Mouse (Mus musculus) lung, embryonic 16.5 days (tissue): ENCODE measurements at regions not wholly inside any gene's neighbourhood (a gene's known extent, or its start where the extent isn't known, plus 50 kb on each side); places are given as distances from the start of the nearest gene placed in this dataset.
A peak's percentile ranks its signal among the peaks of the same experiment; 100 is the strongest.

ENCODE experiments used
- ATAC-seq: fragments of 200-750 bp; cut with Nextera tagmentation; 2 replicates; pipeline ENCODE4 v1.8.0; 2017; ENCODE audit warnings: low read depth, mild to moderate bottlenecking, moderate library complexity
- H3K27ac ChIP-seq: fragments of 300-500 bp; sonication (generic); 2 replicates; pipeline ENCODE4 v1.5.1; 2014; ENCODE audit warnings: mild to moderate bottlenecking, control low read depth, low read length
- H3K27me3 ChIP-seq: fragments of 300-500 bp; sonication (generic); 2 replicates; pipeline ENCODE4 v1.6.1; 2014; ENCODE audit warnings: low read depth, low read length, mixed read lengths; ENCODE audit not compliant: control insufficient read depth, insufficient read depth
- H3K36me3 ChIP-seq: fragments of 300-500 bp; sonication (generic); 2 replicates; pipeline ENCODE4 v1.6.1; 2014; ENCODE audit warnings: low read length; ENCODE audit not compliant: control insufficient read depth, insufficient read depth
- H3K4me1 ChIP-seq: fragments of 300-500 bp; sonication (generic); replicated peaks from 2 replicates; pipeline ENCODE4 v1.6.1; 2014; ENCODE audit warnings: low read length, mixed read lengths; ENCODE audit not compliant: control insufficient read depth, insufficient read depth
- H3K4me2 ChIP-seq: fragments of 300-500 bp; sonication (generic); 2 replicates; pipeline ENCODE4 v1.6.1; 2014; ENCODE audit warnings: low read depth, low read length, control low read depth
- H3K4me3 ChIP-seq: fragments of 300-500 bp; sonication (generic); 2 replicates; pipeline ENCODE4 v1.5.1; 2014; ENCODE audit warnings: mild to moderate bottlenecking, low read length, control low read depth
- H3K9ac ChIP-seq: fragments of 300-500 bp; sonication (generic); 2 replicates; pipeline ENCODE4 v1.6.1; 2014; ENCODE audit warnings: low read length, control low read depth
- H3K9me3 ChIP-seq: fragments of 300-500 bp; sonication (generic); 2 replicates; pipeline ENCODE4 v1.6.1; 2016; ENCODE audit warnings: low read length; ENCODE audit not compliant: control insufficient read depth
- WGBS: fragments of 180-500 bp; shearing (Covaris S2); extraction: QIAGEN DNeasy Blood & Tissue Kit; methylation state at CpG from one replicate; pipeline ENCODE4 v1.1.7; 2014; 5-methylcytosine and 5-hydroxymethylcytosine counted together

- Histone ChIP-seq H3K27me3 (no peaks in the 10 kb centered on the region), H3K36me3 (no peaks in the 10 kb centered on the region), H3K4me2 (no peak overlapping the region), H3K27ac (no peak overlapping the region), H3K4me1 (peaks cover 19% of the 10 kb centered on the region), H3K9me3 (peaks cover 8% of the 10 kb centered on the region), H3K9ac (no peak overlapping the region), H3K4me3 (no peak overlapping the region)
- WGBS = 72% methylated on average over 3 of the region's 3 CpGs
- ATAC-seq = no peak
Observed at GRCm38 (mm10) chr6:100480525-100480924, 190.4 kb downstream of the Shq1 start.

GRCm38 (mm10) chr6:100479881-100480280 lies 191.1 kb downstream of the Shq1 start:
- ATAC-seq = peak; percentile 47; the same call in 1 of the 2 replicates
- H3K4me2 ChIP-seq = no peak overlapping the region
- WGBS = 42% methylated on average over 6 of the region's 6 CpGs

GRCm38 (mm10) chr6:100479455-100479854 lies 191.5 kb downstream of the Shq1 start:
- no peak for ATAC-seq
- Histone ChIP-seq H3K9ac (no peak overlapping the region), H3K27me3 (no peaks in the 10 kb centered on the region), H3K36me3 (no peaks in the 10 kb centered on the region), H3K27ac (no peak overlapping the region), H3K4me2 (no peak overlapping the region), H3K9me3 (no peaks in the 10 kb centered on the region), H3K4me3 (no peak overlapping the region), H3K4me1 (peaks cover 19% of the 10 kb centered on the region)
- 80% methylated on average over 4 of the region's 4 CpGs for WGBS

More at GRCm38 (mm10) chr6:100479881-100480280, 191.1 kb downstream of the Shq1 start:
- H3K9me3 ChIP-seq = peaks cover 1% of the 10 kb centered on the region; the same call in 1 of the 2 replicates
- no peak overlapping the region for H3K9ac ChIP-seq
- H3K36me3 ChIP-seq = no peaks in the 10 kb centered on the region
- no peak overlapping the region for H3K4me3 ChIP-seq
- peaks cover 19% of the 10 kb centered on the region for H3K4me1 ChIP-seq
- no peak overlapping the region for H3K27ac ChIP-seq
- no peaks in the 10 kb centered on the region for H3K27me3 ChIP-seq

- no peak for ATAC-seq
- H3K9ac ChIP-seq = no peak overlapping the region
- WGBS = 75% methylated on average over 6 of the region's 6 CpGs
- H3K4me2 ChIP-seq = no peak overlapping the region
- 0 out of 2 replicates have a peak, but pooled peaks cover 4% of the 10 kb centered on the region for H3K9me3 ChIP-seq
- 0 out of 2 replicates have a peak, but pooled peaks cover 5% of the 10 kb centered on the region for H3K4me1 ChIP-seq
- no peaks in the 10 kb centered on the region for H3K36me3 ChIP-seq
- no peak overlapping the region for H3K4me3 ChIP-seq
- no peak overlapping the region for H3K27ac ChIP-seq
- no peaks in the 10 kb centered on the region for H3K27me3 ChIP-seq
Observed at GRCm38 (mm10) chr6:100476550-100477366, 189.5 kb upstream of the Rybp start.

GRCm38 (mm10) chr6:100475341-100475955 lies 188.2 kb upstream of the Rybp start:
- Histone ChIP-seq H3K27ac (no peak overlapping the region), H3K36me3 (no peaks in the 10 kb centered on the region), H3K9me3 (0 out of 2 replicates have a peak, but pooled peaks cover 4% of the 10 kb centered on the region), H3K27me3 (no peaks in the 10 kb centered on the region), H3K4me3 (no peak overlapping the region), H3K4me1 (0 out of 2 replicates have a peak, but pooled peaks cover 5% of the 10 kb centered on the region), H3K9ac (no peak overlapping the region), H3K4me2 (no peak overlapping the region)
- WGBS = 72% methylated on average over 4 of the region's 4 CpGs
- ATAC-seq = no peak

- Histone ChIP-seq H3K9me3 (0 out of 2 replicates have a peak, but pooled peaks cover 4% of the 10 kb centered on the region), H3K4me2 (no peak overlapping the region), H3K9ac (no peak overlapping the region), H3K27ac (no peak overlapping the region), H3K4me1 (no peaks in the 10 kb centered on the region), H3K36me3 (no peaks in the 10 kb centered on the region), H3K27me3 (no peaks in the 10 kb centered on the region), H3K4me3 (no peak overlapping the region)
- ATAC-seq = no peak
- 74% methylated on average over 9 of the region's 9 CpGs for WGBS
Observed at GRCm38 (mm10) chr6:100474326-100474725, 187.0 kb upstream of the Rybp start.

- ATAC-seq = no peak
- Histone ChIP-seq H3K27ac (no peak overlapping the region), H3K4me1 (no peaks in the 10 kb centered on the region), H3K27me3 (no peaks in the 10 kb centered on the region), H3K9ac (no peak overlapping the region), H3K36me3 (no peaks in the 10 kb centered on the region), H3K9me3 (0 out of 2 replicates have a peak, but pooled peaks cover 4% of the 10 kb centered on the region), H3K4me2 (no peak overlapping the region), H3K4me3 (no peak overlapping the region)
- WGBS = 66% methylated on average over 2 of the region's 2 CpGs
Observed at GRCm38 (mm10) chr6:100470071-100470470, 182.8 kb upstream of the Rybp start.

GRCm38 (mm10) chr6:100462757-100463156 lies 175.5 kb upstream of the Rybp start:
- peaks cover 4% of the 10 kb centered on the region for H3K9me3 ChIP-seq
- no peaks in the 10 kb centered on the region for H3K27me3 ChIP-seq
- H3K9ac ChIP-seq = no peak overlapping the region
- H3K27ac ChIP-seq = no peak overlapping the region
- 80% methylated on average over 2 of the region's 2 CpGs for WGBS
- no peak overlapping the region for H3K4me2 ChIP-seq
- no peaks in the 10 kb centered on the region for H3K36me3 ChIP-seq
- ATAC-seq = no peak
- H3K4me1 ChIP-seq = no peaks in the 10 kb centered on the region
- no peak overlapping the region for H3K4me3 ChIP-seq

- Histone ChIP-seq H3K4me3 (no peak overlapping the region), H3K9ac (no peak overlapping the region), H3K27me3 (no peaks in the 10 kb centered on the region), H3K9me3 (no peaks in the 10 kb centered on the region), H3K4me1 (no peaks in the 10 kb centered on the region), H3K4me2 (no peak overlapping the region), H3K36me3 (no peaks in the 10 kb centered on the region), H3K27ac (no peak overlapping the region)
- 74% methylated on average over 3 of the region's 3 CpGs for WGBS
- no peak for ATAC-seq
Observed at GRCm38 (mm10) chr6:100453401-100453800, 166.1 kb upstream of the Rybp start.
